Mouse (Mus musculus): ENCODE results near the gene Ppp2r2c. TPM values are rescaled to one million over a fixed set of nuclear protein-coding genes. Genes with fewer than 3 reads are reported as not detected.

The Ppp2r2c gene
- polyA plus RNA-seq, 1 experiment: 259 TPM

- WGBS: 5% methylated on average over 4 of the region's 4 CpGs
- peak; percentile 73 to 75 for DNase-seq
- H3K27me3 ChIP-seq (ENCODE audit: control insufficient read depth, insufficient read depth, low read length): no peaks in the 10 kb centered on the region
- TF ChIP-seq CTCF (IDR thresholded peaks at IDR 0.05; ENCODE audit: borderline replicate concordance, insufficient read depth, low read depth, low read length): no peak
- TF ChIP-seq POLR2A (IDR thresholded peaks at IDR 0.05; ENCODE audit: borderline replicate concordance, insufficient read depth, low read length): no peak
- peak overlapping the region; percentile 94 for H3K27ac ChIP-seq (ENCODE audit: insufficient read depth, low read length)
- H3K4me3 ChIP-seq (replicated peaks; ENCODE audit: insufficient read depth, low read depth, low read length): no peak overlapping the region
- peaks cover 93% of the 10 kb centered on the region for H3K4me1 ChIP-seq (ENCODE audit: control insufficient read depth, insufficient read depth, low read length)
Observed at GRCm38 (mm10) chr5:36891793-36892470, 23.6 kb downstream of the Ppp2r2c start.

GRCm38 (mm10) chr5:36893263-36893662 is 24.9 kb downstream of the Ppp2r2c start:
- Histone ChIP-seq H3K27ac (ENCODE audit: insufficient read depth, low read length) (peak overlapping the region; percentile 94), H3K4me1 (ENCODE audit: control insufficient read depth, insufficient read depth, low read length) (peaks cover 93% of the 10 kb centered on the region)

GRCm38 (mm10) chr5:36894070-36894469 is 25.8 kb downstream of the Ppp2r2c start:
- Histone ChIP-seq H3K27ac (ENCODE audit: insufficient read depth, low read length) (peak overlapping the region; percentile 94), H3K27me3 (ENCODE audit: control insufficient read depth, insufficient read depth, low read length) (no peaks in the 10 kb centered on the region), H3K4me3 (replicated peaks; ENCODE audit: insufficient read depth, low read depth, low read length) (no peak overlapping the region), H3K4me1 (ENCODE audit: control insufficient read depth, insufficient read depth, low read length) (peaks cover 94% of the 10 kb centered on the region)
- no peak for TF ChIP-seq POLR2A (IDR thresholded peaks at IDR 0.05; ENCODE audit: borderline replicate concordance, insufficient read depth, low read length)
- no peak for TF ChIP-seq CTCF (IDR thresholded peaks at IDR 0.05; ENCODE audit: borderline replicate concordance, insufficient read depth, low read depth, low read length)
- DNase-seq: no peak
- WGBS: 14% methylated on average over 10 of the region's 10 CpGs

More at GRCm38 (mm10) chr5:36893263-36893662, 24.9 kb downstream of the Ppp2r2c start:
- TF ChIP-seq POLR2A (IDR thresholded peaks at IDR 0.05; ENCODE audit: borderline replicate concordance, insufficient read depth, low read length) (no peak), CTCF (IDR thresholded peaks at IDR 0.05; ENCODE audit: borderline replicate concordance, insufficient read depth, low read depth, low read length) (no peak)
- 14% methylated on average over 9 of the region's 9 CpGs for WGBS
- no peaks in the 10 kb centered on the region for H3K27me3 ChIP-seq (ENCODE audit: control insufficient read depth, insufficient read depth, low read length)
- DNase-seq: peak; percentile 88 to 92
- H3K4me3 ChIP-seq (replicated peaks; ENCODE audit: insufficient read depth, low read depth, low read length): no peak overlapping the region

- H3K4me1 ChIP-seq (ENCODE audit: control insufficient read depth, insufficient read depth, low read length): peaks cover 95% of the 10 kb centered on the region
- TF ChIP-seq CTCF (IDR thresholded peaks at IDR 0.05; ENCODE audit: borderline replicate concordance, insufficient read depth, low read depth, low read length): no peak
- TF ChIP-seq POLR2A (IDR thresholded peaks at IDR 0.05; ENCODE audit: borderline replicate concordance, insufficient read depth, low read length): 0 out of 2 replicates have a peak, but pooled peaks have one; percentile 16
- 8% methylated on average over 6 of the region's 6 CpGs for WGBS
- no peaks in the 10 kb centered on the region for H3K27me3 ChIP-seq (ENCODE audit: control insufficient read depth, insufficient read depth, low read length)
- peak; percentile 92 to 93 for DNase-seq
- H3K4me3 ChIP-seq (replicated peaks; ENCODE audit: insufficient read depth, low read depth, low read length): no peak overlapping the region
- H3K27ac ChIP-seq (ENCODE audit: insufficient read depth, low read length): peak overlapping the region; percentile 94
Observed at GRCm38 (mm10) chr5:36894604-36895368, 26.5 kb downstream of the Ppp2r2c start.

GRCm38 (mm10) chr5:36895621-36896573 is 27.6 kb downstream of the Ppp2r2c start:
- DNase-seq: no peak
- no peak overlapping the region for H3K4me3 ChIP-seq (replicated peaks; ENCODE audit: insufficient read depth, low read depth, low read length)
- 26% methylated on average over 10 of the region's 10 CpGs for WGBS
- H3K27me3 ChIP-seq (ENCODE audit: control insufficient read depth, insufficient read depth, low read length): no peaks in the 10 kb centered on the region
- TF ChIP-seq POLR2A (IDR thresholded peaks at IDR 0.05; ENCODE audit: borderline replicate concordance, insufficient read depth, low read length) (no peak), CTCF (IDR thresholded peaks at IDR 0.05; ENCODE audit: borderline replicate concordance, insufficient read depth, low read depth, low read length) (no peak)
- H3K27ac ChIP-seq (ENCODE audit: insufficient read depth, low read length): peak overlapping the region; percentile 94
- H3K4me1 ChIP-seq (ENCODE audit: control insufficient read depth, insufficient read depth, low read length): peaks cover 94% of the 10 kb centered on the region

- Histone ChIP-seq H3K27me3 (ENCODE audit: control insufficient read depth, insufficient read depth, low read length) (no peaks in the 10 kb centered on the region), H3K4me3 (replicated peaks; ENCODE audit: insufficient read depth, low read depth, low read length) (no peak overlapping the region), H3K27ac (ENCODE audit: insufficient read depth, low read length) (peak overlapping the region; percentile 92; the same call in 1 of the 2 replicates), H3K4me1 (ENCODE audit: control insufficient read depth, insufficient read depth, low read length) (peaks cover 85% of the 10 kb centered on the region)
- DNase-seq: no peak
- no peak for TF ChIP-seq CTCF (IDR thresholded peaks at IDR 0.05; ENCODE audit: borderline replicate concordance, insufficient read depth, low read depth, low read length)
- TF ChIP-seq POLR2A (IDR thresholded peaks at IDR 0.05; ENCODE audit: borderline replicate concordance, insufficient read depth, low read length): no peak
- 18% methylated on average over 8 of the region's 8 CpGs for WGBS
Observed at GRCm38 (mm10) chr5:36897999-36898398, 29.7 kb downstream of the Ppp2r2c start.
